Mouse (Mus musculus) layer of hippocampus, postnatal 36 days (tissue): ENCODE data around the gene Aym1. TPM values are rescaled to one million over a fixed set of nuclear protein-coding genes. Genes with fewer than 3 reads are reported as not detected.
A peak's percentile ranks its signal among the peaks of the same experiment; 100 is the strongest.
"Not testable (repeated sequence)": the region's sequence is repeated elsewhere in the genome, so short reads cannot be mapped to it uniquely, and the experiment has no call there.

Experiments
- DNase-seq, 2 experiments: peaks; one replicate each; pipeline ENCODE4 v3.0.0; 2022
- total RNA-seq, 2 experiments: library from RNA; stranded (reverse); gene quantifications; 2 replicates each; pipeline ENCODE4 v1.2.3; 2021

The Aym1 gene
- total RNA-seq, 2 experiments from 2014 or later: not detected

DNA sequence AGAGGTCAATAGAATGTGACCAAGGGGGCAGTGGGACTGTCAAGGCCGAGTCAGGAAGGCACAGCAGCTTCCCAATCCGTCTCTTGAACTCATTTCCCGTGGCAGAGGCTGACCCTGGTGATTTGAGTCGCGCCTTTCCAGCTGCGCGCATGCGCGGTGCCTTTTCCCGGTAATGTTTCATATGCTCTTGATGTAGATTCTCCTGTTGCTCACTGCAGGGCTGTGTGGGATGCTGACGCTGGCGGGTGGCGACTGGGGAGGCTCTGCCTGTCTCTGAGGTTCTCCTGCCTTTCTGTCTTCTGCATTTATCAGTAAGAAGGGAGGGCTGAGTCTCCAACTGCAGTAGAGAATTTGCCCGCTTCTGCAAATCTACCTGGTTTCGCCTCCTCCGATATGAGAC, 2.8 kb upstream of the Aym1 start:
- DNase-seq: peak; percentile 39 to 40

DNA sequence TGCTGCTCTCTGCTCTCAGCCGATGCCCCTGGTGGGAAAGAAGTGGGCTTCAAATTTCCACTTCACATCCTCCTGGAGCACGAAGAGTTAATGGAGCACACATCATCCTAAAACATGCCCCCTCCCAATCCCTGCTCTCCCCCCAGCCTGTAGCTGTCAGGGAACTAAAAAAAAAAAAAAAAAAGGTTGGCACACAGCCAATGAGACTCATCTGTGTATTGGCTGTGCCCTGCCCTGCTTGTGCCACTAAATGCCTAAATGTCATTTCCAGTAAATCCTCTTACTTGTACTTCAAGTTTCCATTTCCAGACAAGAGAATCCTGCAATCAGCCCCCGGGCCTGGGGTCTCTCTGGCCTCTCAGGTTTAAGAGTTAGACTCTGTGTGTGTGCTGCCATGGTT, 562 bp downstream of the Aym1 start:
- DNase-seq: no peak

DNA sequence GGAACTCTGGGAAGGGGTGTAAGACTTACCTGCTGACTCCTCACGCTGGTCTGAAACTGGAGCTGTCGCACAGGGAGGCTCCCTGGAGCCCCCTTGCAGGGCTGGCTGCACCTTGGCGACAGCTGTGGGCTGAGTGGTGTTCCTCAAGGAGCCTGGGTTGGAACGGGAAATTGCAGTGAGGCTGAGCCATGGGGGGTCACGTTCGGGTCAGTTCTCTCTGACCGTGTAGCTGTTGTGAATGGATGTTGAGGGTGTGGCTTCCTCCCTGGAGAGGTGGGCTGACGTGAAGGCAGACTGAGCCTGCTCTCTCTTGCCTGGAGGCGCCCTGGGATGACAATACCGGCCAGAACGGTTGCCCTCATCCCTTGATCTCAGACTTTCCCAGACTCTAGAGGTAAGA, 1.7 kb downstream of the Aym1 start:
- no peak for DNase-seq

DNA sequence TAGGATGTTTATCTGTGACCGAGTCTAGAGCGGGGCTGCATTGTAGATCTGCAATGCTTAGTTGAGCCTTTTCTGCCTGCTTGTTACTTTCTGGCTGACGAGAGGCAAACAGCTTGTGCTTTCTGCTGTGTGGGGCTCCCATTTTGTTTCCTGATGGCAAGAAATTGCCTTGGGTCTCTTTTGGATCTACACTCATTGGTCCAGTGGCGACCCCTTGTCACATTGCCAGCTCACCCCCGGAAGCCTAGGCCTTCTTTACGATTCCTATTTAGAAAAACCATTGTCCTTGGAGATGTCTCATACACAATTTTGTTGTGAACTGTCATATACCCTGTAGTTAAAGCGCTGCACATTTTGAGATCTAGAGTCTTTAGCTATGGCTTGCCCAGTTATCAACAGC, 4.2 kb downstream of the Aym1 start:
- DNase-seq: no peak

DNA sequence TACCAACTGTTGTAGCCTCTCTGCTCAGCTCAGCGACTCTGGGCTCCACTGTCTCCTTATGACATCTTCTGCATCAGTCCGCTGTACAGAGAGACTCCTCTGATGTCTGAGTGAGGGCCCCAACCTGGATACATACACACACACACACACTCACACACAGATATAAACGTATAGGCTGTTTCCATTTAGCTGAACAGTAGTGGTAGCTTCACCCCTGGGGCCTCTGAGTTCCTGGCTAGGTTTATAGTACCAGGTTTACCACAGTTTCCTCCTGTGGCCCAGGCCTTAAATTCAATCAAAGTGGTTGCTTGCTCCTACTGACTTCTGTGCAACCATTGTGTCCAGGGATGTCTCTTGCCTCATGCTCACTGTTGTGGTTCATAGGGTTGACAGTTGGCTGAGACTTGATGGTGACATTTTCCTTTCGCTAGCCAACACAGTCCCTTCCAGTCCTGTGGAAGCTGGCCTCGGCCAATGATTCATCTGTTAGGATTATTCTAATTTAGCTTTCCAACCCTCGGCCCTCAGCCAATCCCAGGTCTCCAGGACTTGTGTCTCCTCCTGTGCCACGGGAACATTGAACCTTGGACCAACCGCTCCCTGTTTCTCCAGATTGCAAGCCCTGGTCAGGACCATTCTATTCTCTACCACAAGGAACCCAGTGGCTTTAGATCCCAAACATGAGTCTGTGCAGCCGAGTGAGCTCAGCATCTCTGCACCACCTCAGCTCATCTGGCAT, 5.3 kb downstream of the Aym1 start:
- DNase-seq: no peak

DNA sequence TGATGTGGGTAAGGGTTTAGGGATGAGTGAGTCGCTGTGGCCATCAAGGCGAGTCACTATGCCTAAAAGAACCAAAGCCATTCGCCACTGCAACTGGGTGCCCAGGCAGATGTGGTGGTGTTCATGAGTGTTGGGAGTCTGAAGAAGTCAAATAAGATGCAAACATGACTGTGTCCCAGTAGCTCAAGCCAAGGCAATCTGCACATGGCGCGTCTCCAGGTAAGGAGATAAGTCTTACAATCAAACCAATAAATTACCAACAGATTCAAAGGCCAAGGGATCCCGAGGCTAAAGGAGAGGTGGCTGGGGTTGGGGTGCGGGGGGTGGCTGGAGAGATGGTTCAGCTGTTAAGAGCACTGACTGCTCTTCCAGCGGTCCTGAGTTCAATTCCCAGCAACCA, 6.1 kb downstream of the Aym1 start:
- DNase-seq: no peak

DNA sequence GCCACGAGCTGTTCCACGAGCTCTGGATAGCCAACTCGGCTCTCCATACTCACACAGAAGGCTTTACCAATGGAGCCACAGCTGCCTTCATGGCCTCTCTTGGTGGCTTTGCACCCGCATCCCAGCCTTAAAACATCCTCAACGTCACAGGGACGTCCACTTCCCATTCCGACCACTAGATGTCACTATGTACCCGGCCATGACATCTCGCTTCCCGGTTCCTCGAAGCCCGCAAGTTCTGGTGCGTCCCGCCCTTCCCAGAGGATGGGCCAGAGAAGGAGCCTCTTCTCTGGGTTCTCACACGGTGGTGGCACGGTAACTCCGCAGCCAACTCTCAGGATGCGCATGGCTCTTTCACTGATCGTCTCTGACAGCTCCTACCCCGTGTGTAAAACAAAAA, 8.8 kb downstream of the Aym1 start:
- DNase-seq: peak; percentile 81 to 84

DNA sequence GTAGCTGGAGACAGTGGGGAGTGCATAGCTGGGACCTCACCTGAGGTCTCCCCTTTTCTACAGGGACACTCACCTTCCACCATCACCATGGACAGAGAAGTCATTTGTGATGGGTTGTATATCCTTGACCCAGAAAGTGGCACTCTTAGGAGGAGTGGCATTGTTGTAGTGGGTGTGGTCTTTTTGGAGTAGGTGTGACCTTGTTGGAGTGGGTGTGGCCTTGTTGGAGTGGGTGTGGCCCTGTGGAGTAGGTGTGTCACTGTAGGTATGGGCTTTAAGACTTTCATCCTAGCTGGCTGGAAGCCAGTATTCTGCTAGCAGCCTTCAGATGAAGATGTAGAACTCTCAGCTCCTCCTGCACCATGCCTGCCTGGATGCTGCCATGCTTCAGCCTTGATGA, 10.6 kb downstream of the Aym1 start:
- DNase-seq: not testable (repeated sequence)

DNA sequence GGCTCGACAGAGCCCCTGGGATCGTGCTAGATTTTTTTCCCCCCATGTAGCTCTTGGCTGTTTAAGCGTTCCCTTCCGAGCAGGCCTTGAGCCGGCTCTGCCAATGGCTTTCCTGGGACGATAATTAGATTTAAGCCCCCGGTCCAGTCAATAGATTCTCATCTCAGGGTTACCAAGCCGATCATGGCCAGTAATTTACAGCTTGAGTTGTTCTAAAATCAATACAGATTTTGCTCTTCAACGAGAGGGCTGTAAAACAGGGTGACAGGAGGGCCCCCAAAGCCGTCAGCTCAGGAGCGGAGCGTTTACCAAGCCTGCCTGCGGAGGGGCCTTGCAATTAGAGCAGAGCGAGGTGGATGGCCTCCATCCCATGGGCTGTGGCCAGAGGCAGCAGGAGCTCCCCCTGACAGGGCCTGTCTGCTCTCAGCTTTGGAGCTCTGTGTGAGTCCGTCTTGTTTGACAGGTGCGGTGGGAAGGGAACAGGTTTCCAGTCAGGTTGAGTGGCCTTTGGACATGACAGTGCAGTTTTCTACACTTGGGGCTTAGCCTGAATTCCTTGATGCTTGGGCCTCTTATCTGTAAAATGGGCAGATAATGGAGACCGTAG, 12.3 kb downstream of the Aym1 start:
- no peak for DNase-seq

DNA sequence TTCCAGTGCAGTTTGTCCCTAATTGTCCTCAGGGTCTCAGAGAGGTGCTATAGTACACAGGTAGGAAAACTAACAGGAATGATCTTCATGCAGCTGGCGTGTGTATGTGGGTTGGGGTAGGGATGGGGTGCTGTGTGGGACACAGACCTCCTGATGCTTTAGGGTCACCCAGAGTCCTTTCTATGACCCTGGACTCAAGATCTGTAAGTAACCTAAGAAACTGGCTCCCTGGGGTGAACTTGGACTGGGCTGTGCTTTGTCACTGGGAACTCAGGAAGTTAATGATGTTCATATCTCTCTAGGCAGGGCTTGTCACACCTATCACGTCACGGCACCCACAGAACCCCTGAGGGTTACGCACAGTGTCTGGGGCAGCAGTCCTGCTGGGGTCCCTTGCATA, 15.4 kb downstream of the Aym1 start:
- no peak for DNase-seq

DNA sequence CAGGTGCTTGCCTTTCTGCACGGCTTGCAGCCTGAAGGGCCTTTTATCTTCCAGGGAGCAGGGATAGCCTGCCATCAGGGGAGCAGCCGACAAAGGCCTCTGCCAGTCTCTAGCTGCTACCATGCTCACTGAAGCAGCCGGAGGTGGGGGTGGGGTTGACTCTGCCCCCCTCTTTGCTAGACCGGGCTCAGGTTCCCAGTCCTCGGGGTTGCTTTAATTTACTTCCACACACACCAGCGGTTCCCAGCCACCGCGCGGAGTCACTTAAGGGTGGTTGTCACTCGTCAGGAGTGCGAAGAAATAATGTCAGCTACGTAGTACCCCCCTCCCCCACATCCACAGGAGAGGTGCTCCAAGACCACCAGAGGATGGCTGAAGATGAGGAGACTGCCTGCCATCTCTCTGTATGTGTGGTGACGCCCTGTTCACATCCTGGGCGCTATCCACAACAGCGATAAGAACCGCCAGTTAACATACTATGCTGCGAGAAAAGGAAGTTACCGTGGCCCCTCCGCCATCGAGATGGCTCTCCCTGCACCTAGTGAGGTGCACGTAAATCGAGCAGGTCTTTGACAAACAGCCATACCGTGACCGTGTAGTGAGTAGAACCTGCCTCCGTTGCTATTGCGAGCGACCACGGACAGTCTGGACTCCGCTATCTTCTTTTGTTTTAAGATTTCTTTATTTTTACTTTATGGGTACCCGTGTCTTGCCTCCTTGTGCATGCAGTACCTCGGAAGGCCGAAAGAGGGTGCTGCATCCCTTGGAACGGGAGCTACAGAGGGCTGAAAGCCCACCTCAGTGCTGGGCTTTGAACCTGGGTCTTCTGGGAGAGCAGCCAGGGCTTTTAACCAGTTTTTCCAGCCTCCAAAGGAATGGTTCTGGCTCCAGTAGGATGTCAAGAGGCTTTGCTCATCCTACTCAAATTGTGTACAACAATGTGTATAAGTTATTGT, 16.2 kb downstream of the Aym1 start:
- peak; percentile 64 to 79 for DNase-seq

DNA sequence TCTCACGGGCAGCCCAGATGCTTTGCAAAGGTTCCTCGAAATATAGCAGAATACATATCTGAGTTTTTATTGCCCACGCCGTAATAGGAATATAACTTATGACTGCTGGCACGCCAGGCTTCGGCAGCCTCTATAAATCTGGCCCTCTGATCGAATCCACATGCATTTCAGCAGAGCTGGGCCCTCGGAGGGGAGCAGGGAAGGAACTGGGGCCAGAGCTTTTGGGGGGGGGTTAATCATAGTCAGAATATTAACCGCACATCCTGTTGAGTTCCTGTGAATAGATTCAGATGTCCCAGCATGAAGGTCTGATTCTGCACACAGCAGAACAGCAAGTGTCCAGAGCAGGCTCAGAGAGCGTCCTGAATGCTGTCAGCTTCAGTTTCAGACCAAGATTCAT, 17.2 kb downstream of the Aym1 start:
- DNase-seq: no peak

DNA sequence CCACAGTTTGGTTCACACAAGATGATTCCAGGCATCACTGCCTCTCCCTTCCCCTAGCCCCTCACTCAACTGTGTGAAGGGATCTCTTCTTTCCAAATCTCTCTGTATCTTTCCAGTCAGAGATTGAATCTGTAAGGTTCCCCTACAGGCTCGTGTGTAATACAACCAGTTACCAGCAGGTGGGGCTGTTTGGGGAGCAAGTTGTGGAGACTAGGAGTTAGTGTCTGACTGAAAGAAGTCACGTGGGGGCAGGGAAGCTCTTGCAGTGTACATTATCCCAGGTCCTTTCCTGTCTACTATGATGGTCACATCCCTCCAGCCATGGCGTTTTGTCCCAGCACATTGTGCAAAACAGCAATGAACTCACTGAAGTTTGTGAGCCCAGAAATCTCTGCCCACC, 18.7 kb downstream of the Aym1 start:
- DNase-seq: peak; percentile 54 to 65

DNA sequence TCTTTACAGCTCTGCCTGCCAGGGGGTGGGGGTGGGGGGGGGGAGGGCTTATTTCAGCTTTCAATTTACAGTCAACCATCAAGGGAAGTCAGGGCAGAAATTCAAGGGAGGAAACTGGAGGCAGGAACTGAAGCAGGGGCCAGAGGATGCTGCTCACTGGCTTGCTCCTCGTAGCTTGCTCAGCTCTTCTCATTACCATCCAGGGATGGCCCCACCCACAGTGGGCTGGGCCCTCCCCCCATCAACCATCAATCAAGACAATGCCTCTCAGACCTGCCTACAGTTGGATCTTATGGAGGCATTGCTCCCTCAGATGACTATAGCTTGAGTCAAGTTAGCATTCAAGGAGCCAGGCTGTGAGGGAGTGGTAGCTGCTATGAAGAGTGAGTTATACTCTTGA, 19.2 kb downstream of the Aym1 start:
- DNase-seq: no peak

DNA sequence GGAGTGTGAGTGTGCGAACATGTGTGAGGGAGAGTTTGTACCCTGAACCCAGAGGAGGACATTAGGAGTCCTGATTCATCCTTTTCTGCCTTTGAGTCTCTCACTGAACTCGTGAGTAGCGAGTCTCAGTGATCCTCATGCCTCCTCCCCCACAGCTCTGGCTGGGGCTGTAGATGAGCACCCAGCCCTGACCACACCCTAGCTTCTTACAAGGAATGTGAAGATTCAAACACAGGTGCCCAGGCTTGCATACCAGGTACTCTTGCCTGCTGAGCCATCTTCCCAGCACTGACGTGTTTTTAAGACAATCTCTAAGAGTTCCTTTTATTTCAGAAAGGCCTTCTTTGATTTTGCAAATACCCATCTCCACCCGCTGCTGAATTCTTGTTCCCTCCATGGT, 22.3 kb downstream of the Aym1 start:
- DNase-seq: no peak

DNA sequence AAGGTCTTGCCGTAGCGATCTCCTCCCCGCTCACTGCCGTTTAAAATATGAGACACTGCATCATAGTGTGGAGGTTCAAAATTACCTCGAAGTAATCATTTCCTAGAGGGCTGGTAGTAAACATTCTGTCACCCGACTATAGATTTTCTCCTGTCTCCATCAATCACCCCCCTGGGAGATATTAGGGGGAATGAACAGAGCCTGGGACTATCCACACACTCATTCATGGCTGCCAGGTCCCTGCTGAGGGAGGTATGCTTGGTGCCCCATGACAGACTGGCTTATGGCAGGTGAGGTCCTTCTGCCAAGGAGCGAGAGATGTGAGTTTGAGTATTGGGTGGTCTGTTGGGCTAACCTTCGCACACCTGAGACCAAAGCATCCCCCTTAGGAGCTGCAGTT, 23.5 kb downstream of the Aym1 start:
- no peak for DNase-seq

DNA sequence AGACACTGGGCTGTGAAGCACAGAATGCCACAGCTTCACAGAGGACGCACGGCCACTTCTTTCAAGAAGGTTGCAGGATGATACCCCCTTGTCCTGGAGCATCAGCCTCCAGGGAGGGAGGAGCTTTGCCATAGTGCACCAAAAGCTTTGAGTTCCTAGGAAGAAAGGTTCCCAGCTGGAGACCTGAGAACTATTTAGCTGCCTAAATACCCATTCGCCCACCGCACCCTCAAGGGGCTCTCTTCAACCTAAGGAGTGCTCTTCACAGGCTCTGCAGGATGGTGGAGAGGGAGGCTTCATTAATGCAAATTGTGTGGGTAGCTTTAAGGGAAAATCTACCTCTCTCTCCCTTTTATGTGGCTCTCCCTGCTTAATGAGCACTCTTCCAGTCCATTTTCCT, 25.5 kb downstream of the Aym1 start:
- no peak for DNase-seq

DNA sequence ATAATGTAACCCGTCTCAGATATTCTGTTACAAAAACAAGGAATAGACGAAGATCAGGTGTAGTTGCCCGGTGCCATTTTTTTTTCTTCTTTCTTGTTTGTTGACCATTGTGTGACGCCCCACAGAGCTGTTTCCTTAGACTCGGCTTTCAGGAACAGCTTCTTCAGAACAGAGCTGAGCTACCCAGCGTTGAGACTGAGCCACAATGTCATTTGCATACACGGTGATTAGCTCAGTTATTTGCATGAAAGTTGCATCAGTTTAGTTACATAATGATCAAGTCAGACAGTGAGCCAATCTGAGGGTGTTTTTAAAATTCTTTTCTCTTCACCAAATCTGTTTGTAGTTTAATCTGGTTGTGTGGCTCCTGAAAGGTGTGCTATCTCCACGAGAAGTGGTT, 36.7 kb downstream of the Aym1 start:
- DNase-seq: no peak

DNA sequence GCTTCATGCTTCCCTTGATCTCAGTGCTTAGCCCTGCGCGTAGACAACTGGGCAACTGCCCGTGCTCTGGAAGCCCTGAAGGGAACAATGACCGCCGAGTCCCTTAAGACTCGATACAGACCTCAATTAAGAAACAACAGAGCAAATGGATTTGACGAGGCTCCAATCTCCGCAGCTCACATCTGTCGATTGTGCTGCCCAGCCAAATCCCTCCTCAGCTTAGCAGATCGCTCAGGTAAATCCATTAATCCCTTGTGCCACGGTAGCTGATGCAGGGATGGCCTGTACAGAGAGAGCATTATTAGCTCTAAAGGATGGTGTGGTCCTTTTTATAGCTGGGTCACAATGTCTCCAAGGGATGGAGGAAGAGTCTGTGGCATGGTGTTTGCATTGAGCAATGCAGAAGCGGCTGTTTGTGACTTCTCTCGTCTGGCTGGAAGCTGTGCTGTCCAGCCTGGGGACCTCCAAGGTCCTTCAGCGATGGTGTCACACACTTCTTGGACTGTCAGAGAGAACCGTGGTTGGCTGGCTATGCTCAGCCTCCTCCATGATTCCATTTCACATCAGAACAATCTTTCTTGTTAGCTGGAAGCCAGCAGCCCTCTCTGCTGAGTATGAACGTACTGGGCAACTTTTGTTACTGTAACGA, 39.3 kb downstream of the Aym1 start:
- no peak for DNase-seq

DNA sequence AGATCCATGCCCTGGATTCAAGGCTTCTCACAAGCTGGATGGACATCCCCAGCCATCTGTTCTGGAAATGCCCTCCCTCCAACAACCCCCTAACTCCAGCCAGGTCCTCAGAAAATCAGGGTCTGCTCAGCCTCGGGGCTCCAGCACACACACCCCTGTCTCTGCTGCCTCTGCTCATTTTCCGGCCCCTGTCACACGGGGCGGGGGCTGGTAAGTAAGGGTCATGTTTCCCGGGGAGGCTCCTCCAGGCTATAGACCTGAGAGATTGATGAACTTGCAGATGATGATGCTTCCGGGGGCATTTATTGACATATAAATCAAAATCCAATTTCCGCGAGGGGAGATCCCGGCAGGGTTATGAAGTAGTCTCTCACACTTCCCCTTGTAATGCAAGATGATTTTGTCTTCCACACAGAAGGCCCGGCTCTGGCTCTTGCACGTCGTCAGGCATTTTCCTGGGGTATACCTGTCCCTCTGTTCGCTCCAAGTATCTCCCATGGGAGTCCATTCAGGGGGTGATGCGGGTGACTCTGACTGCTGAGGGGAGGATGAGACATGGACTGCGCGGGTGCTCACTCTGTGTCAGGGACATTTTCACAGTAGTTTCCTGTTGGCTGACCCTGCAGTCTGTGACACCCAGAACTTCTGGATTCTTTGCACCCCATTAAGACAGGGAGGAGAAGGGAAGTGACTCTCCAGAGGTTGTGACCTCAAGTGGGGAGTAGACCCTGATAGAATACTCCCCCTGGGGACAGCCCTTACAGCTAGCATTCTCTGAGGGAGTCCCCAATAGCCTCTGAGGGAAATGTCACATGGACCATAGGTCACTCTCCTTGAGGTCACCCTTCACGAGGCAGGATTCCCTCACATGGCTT, 40.6 kb downstream of the Aym1 start:
- DNase-seq: no peak

DNA sequence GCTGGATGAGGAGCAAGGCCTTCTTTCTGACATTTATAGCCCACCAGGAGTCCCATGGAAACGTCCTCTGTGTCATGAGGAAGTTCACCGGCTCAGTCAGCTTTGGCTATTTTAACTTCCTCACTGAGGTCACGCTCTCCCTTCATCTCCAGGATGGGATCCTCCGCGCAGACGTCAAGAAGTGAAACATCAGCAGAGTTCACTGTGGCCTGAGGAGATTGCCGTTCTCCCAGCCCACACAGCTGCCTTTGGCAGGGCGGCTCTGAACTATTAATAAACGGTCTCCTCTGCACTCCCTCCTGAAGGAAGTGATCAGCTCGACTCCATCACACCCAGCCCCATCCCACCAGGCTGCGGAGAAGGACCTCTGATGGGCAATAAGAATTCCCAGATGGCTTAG, 45.6 kb downstream of the Aym1 start:
- no peak for DNase-seq

DNA sequence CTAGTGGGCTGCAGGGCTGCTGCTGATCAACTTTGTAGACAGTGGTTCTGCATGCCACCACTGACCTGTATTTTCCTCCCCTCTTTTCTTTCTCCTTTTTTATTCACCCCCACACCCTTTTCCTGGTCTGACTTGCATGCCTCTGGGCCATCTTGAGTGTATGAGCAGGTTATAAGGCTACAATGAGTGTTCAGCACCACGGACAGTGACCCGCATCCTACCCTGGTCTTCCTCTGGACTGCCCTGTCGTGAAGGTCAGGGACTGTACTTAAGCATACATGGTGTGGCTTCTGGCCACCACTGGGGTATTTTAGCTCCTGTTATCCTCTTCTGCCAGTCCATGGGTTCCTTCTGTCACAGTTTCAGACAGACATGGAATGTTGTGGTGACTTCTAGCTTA, 50.3 kb downstream of the Aym1 start:
- no peak for DNase-seq
